Mouse (Mus musculus) intestine, embryonic 14.5 days (tissue): ENCODE measurements at regions not wholly inside any gene's neighbourhood (a gene's known extent, or its start where the extent isn't known, plus 50 kb on each side); places are given as distances from the start of the nearest gene placed in this dataset.

ENCODE experiments used
- ATAC-seq: fragments of 200-750 bp; cut with Nextera tagmentation; replicated peaks from 2 replicates; pipeline ENCODE4 v1.8.0; 2017; ENCODE audit warnings: low read depth, moderate number of reproducible peaks, moderate TSS enrichment, moderate library complexity; ENCODE audit not compliant: low FRiP score, low TSS enrichment
- DNase-seq: peaks from one replicate; pipeline ENCODE4 v3.0.0-alpha.2; 2018; ENCODE audit warnings: low spot score
- H3K27ac ChIP-seq: fragments of 300-500 bp; sonication (generic); 2 replicates; pipeline ENCODE4 v1.5.1; 2014; ENCODE audit warnings: low read depth, mild to moderate bottlenecking, control low read depth
- H3K27me3 ChIP-seq: fragments of 300-500 bp; sonication (generic); replicated peaks from 2 replicates; pipeline ENCODE4 v1.6.1; 2014; ENCODE audit warnings: low read length, control low read depth; ENCODE audit not compliant: control insufficient read depth, insufficient read depth
- H3K36me3 ChIP-seq: fragments of 300-500 bp; sonication (generic); 2 replicates; pipeline ENCODE4 v1.6.1; 2014; ENCODE audit warnings: low read length, control low read depth; ENCODE audit not compliant: control insufficient read depth, insufficient read depth
- H3K4me1 ChIP-seq: fragments of 300-500 bp; sonication (generic); replicated peaks from 2 replicates; pipeline ENCODE4 v1.6.1; 2014; ENCODE audit warnings: low read length, control low read depth, mixed read lengths; ENCODE audit not compliant: control insufficient read depth, insufficient read depth
- H3K4me2 ChIP-seq: fragments of 300-500 bp; sonication (generic); 2 replicates; pipeline ENCODE4 v1.6.1; 2014; ENCODE audit warnings: low read length
- H3K4me3 ChIP-seq: fragments of 300-500 bp; sonication (generic); 2 replicates; pipeline ENCODE4 v1.5.1; 2014; ENCODE audit warnings: low read depth, low read length, control low read depth, mixed read lengths
- H3K9ac ChIP-seq: fragments of 300-500 bp; sonication (generic); 2 replicates; pipeline ENCODE4 v1.6.1; 2014; ENCODE audit warnings: mild to moderate bottlenecking, low read length
- H3K9me3 ChIP-seq: fragments of 300-500 bp; sonication (generic); 2 replicates; pipeline ENCODE4 v1.6.1; 2016; ENCODE audit warnings: low read length, control low read depth; ENCODE audit not compliant: control insufficient read depth
- WGBS: fragments of 180-500 bp; shearing (Covaris S2); extraction: QIAGEN DNeasy Blood & Tissue Kit; methylation state at CpG from one replicate; pipeline ENCODE4 v1.1.7; 2014; 5-methylcytosine and 5-hydroxymethylcytosine counted together

DNA sequence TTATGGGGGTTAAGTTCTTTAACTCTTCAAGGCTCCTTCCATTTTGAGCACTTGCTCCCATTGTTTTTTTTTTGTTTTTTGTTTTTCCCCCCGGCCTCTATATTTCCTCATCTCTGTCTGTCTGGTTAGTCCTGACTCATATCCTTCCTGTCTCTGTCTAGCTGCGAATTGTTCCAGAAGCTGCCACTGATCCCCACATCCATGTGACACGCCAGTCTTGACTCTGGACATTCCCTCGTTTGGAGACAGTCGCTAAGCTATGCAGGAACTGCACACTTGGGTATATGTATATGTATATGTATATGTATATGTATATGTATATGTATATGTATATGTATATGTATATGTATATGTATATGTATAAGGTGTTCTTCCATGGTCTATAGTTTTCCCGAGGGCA lies 177.4 kb upstream of the Fn1 start:
- ATAC-seq (no peak), DNase-seq (no peak)
- H3K9ac ChIP-seq = no peak overlapping the region
- H3K27me3 ChIP-seq = no peaks in the 10 kb centered on the region
- no peaks in the 10 kb centered on the region for H3K4me1 ChIP-seq
- H3K4me3 ChIP-seq = no peak overlapping the region
- no peaks in the 10 kb centered on the region for H3K36me3 ChIP-seq
- WGBS = 86% methylated on average over 6 of the region's 6 CpGs
- no peak overlapping the region for H3K27ac ChIP-seq
- H3K9me3 ChIP-seq = no peaks in the 10 kb centered on the region
- no peak overlapping the region for H3K4me2 ChIP-seq

DNA sequence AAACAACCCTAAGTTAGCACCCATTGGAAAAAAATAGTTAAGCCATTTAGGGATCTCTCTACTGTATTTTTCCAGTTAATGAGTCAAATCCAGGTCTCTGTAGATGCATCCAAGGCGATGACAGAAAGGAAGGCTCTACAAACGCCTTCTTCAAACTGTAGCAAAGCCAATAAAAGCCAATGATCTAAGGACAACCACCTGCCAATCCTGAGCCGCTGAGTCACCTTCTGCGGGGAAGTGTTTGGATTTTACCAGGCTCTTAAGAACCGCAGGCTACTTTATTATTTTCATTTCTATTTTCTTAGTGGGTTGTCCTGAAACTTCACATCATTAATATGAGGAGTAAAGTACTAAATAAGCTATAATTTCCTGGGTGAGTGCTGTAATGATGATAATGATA lies 171.4 kb upstream of the Fn1 start:
- H3K4me1 ChIP-seq = no peaks in the 10 kb centered on the region
- no peaks in the 10 kb centered on the region for H3K9me3 ChIP-seq
- no peaks in the 10 kb centered on the region for H3K36me3 ChIP-seq
- no peak overlapping the region for H3K4me3 ChIP-seq
- no peak overlapping the region for H3K9ac ChIP-seq
- no peaks in the 10 kb centered on the region for H3K27me3 ChIP-seq
- DNase-seq = no peak
- 84% methylated on average over 5 of the region's 5 CpGs for WGBS
- no peak overlapping the region for H3K4me2 ChIP-seq
- no peak for ATAC-seq
- H3K27ac ChIP-seq = no peak overlapping the region

DNA sequence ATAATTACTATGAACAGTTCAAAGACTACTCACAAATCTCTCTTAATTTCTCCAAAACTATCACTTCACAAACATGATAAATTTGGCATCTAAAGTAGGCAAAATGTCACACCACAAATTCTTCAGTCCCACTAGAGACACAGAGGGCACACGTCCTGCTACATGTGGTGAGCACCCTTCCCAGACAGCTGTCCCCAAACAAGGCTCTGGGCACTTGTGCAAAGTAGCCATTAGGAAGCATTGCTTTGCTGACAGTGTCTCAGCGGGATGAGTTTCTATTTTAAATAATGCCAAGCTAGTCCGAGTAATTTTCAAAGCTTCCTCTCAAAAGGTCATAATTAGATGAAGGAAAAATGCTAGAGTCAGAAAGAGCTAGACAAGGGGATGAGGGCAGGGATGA lies 169.1 kb upstream of the Fn1 start:
- H3K4me1 ChIP-seq = no peaks in the 10 kb centered on the region
- H3K4me2 ChIP-seq = no peak overlapping the region
- ATAC-seq (no peak), DNase-seq (no peak)
- H3K27ac ChIP-seq = no peak overlapping the region
- no peaks in the 10 kb centered on the region for H3K36me3 ChIP-seq
- WGBS = 73% methylated on average over 3 of the region's 3 CpGs
- no peaks in the 10 kb centered on the region for H3K27me3 ChIP-seq
- no peaks in the 10 kb centered on the region for H3K9me3 ChIP-seq
- no peak overlapping the region for H3K9ac ChIP-seq
- no peak overlapping the region for H3K4me3 ChIP-seq

DNA sequence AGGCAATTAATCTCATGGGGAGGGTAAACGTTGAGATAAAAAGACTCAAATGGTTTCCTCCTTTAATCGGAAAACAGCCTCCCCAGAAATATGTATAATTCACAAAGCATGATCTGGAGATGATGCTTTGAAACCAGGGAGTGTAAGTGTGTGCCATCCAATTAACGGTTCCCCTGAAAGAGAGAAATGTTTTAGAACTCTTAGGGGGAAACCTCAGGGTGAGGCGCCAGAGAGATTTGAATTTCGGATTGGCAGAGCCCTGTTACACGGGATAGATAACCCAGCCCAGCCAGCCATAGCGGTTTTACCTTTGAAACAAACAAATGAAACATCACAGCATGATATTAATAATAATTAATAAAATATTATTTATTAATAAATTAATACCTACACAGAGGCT lies 168.1 kb upstream of the Fn1 start:
- ATAC-seq = no peak
- WGBS = 71% methylated on average over 7 of the region's 7 CpGs
- H3K9me3 ChIP-seq = no peaks in the 10 kb centered on the region

DNA sequence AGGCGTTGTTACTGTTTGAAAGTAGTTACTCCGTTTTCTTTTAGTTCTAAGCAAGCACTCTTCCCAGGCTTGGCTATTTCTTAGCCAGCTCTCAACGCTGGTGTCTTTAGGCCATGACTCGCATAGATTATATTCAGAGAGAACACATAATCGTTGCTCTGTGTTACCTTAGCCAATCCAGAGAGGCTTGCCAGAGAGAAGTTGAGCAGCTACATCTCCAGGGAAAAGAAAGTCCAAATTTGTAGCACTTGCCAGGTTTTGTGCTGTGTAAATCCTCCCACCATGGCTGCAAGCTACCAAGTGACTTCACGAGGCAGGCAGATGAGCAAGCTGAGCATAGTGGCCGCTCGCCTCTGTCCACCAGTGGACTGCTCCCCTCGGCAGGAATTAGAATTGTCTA lies 163.3 kb upstream of the Fn1 start:
- ATAC-seq (no peak), DNase-seq (no peak)
- Histone ChIP-seq H3K27me3 (no peaks in the 10 kb centered on the region), H3K9ac (no peak overlapping the region), H3K36me3 (no peaks in the 10 kb centered on the region), H3K9me3 (no peaks in the 10 kb centered on the region), H3K4me1 (no peaks in the 10 kb centered on the region), H3K4me3 (no peak overlapping the region), H3K27ac (no peak overlapping the region), H3K4me2 (no peak overlapping the region)
- 87% methylated on average over 9 of the region's 9 CpGs for WGBS

More for the DNA sequence above, 168.1 kb upstream of the Fn1 start:
- no peak for DNase-seq
- H3K27me3 ChIP-seq = no peaks in the 10 kb centered on the region
- H3K4me2 ChIP-seq = no peak overlapping the region
- no peaks in the 10 kb centered on the region for H3K36me3 ChIP-seq
- H3K4me1 ChIP-seq = no peaks in the 10 kb centered on the region
- H3K4me3 ChIP-seq = no peak overlapping the region
- H3K27ac ChIP-seq = no peak overlapping the region
- no peak overlapping the region for H3K9ac ChIP-seq

DNA sequence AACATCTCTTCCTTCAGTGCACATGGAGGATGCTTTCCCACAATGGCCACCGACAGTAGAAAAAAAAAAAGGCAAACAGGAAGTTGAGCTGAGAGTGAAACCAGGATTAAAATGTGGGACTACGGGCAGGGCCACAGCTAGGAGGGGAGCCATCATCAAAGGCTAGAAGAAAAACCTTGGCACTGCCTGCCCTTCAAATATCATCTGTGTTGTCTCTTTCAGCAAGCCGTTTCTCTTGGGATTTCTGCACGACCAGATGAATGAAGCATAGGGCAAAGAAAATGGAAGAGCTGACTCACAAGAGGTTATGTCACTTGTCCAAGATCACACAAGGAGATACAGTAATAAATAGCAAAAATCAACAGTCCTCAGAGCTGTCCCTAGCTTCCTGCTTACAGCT lies 161.1 kb upstream of the Fn1 start:
- Histone ChIP-seq H3K9me3 (no peaks in the 10 kb centered on the region), H3K36me3 (no peaks in the 10 kb centered on the region), H3K9ac (no peak overlapping the region), H3K4me3 (no peak overlapping the region), H3K27me3 (no peaks in the 10 kb centered on the region), H3K4me2 (no peak overlapping the region), H3K4me1 (no peaks in the 10 kb centered on the region), H3K27ac (no peak overlapping the region)
- 81% methylated on average over 4 of the region's 4 CpGs for WGBS
- no peak for DNase-seq
- no peak for ATAC-seq

DNA sequence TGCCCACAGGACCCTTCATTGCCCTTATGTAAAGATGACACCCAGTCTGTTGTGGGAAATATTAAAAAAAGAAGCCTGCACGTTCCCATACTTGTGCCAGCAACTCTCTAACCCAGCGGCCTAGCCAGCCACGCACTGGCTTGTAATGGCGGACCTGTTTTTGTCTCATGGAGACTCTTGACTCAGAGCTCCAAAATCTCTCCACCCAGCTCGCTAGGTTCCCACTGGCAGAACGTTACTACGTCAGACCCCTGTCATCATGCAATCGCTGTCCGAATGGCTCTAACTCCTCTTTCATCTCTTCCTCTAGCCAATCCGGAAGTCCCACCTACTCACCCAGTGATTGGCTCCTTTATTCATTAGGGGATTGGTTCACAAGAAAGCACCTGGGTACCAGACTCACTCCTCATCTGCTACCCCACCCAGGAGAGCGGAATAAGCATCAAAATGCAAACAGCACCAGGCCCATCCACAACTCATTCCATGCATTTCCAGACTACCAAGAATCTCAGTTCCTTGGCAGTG lies 159.2 kb upstream of the Fn1 start:
- no peak overlapping the region for H3K4me2 ChIP-seq
- no peaks in the 10 kb centered on the region; the same call in 1 of the 2 replicates for H3K4me1 ChIP-seq
- H3K27me3 ChIP-seq = no peaks in the 10 kb centered on the region
- ATAC-seq (no peak), DNase-seq (no peak)
- 96% methylated on average over 11 of the region's 11 CpGs for WGBS
- H3K4me3 ChIP-seq = no peak overlapping the region
- H3K36me3 ChIP-seq = no peaks in the 10 kb centered on the region
- H3K9me3 ChIP-seq = no peaks in the 10 kb centered on the region
- H3K27ac ChIP-seq = no peak overlapping the region
- no peak overlapping the region for H3K9ac ChIP-seq

DNA sequence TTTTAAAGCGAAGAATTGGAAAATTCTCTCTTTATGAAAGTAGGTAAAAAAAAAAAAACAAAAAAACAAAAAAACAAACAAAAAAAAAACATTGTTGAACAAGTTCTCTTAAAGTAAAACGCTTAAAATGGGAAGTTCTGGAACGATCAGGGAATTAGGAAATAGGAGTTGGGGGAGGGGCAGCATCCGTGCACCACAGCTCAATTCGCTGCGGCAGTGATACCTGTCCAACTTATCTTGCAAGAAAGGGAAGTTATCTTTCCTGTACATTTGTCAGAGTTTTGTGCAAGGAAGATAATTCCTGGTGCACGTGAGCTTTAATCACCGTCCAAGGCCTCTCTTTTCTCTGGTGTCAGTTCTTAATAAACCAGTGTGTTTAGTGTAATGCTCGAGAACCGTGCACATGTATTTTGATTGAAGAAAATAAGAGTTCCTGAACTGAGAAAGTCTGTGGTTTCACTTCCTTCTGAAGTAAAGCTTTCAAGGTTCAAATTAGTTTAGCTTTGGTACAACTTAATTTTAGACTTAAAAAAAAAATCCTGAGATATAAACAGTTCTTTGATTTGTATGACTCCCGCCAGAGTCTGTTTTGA lies 158.3 kb upstream of the Fn1 start:
- Histone ChIP-seq H3K9me3 (no peaks in the 10 kb centered on the region), H3K4me2 (no peak overlapping the region), H3K4me3 (no peak overlapping the region), H3K36me3 (no peaks in the 10 kb centered on the region), H3K4me1 (no peaks in the 10 kb centered on the region; the same call in 1 of the 2 replicates), H3K9ac (no peak overlapping the region), H3K27me3 (no peaks in the 10 kb centered on the region), H3K27ac (no peak overlapping the region)
- DNase-seq (no peak), ATAC-seq (no peak)
- WGBS = 87% methylated on average over 11 of the region's 11 CpGs

DNA sequence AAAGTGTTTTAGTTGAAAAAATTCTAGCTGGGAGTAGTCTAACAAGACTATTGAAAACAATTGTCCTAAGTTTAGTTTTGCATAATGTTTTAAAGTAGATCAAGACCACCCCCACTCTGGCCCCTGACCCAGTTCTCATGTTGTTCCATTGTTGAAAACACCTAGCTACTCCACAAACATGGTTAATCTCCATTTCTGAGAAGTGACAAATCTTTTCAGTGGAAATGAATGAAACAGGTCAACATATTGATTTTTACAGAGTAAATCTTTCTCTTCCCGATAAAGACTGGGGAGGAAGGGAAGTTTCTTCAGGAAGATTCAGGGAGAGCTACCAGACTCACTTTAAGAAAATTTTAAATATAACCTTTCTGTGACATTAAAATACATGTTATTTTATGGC lies 155.0 kb upstream of the Fn1 start:
- Histone ChIP-seq H3K27ac (no peak overlapping the region), H3K4me1 (peaks cover 6% of the 10 kb centered on the region), H3K4me3 (no peak overlapping the region), H3K27me3 (no peaks in the 10 kb centered on the region), H3K9ac (no peak overlapping the region), H3K4me2 (no peak overlapping the region), H3K9me3 (no peaks in the 10 kb centered on the region), H3K36me3 (no peaks in the 10 kb centered on the region)
- ATAC-seq = no peak
- 56% methylated on average over 1 of the region's 1 CpGs for WGBS
- no peak for DNase-seq
